Mouse (Mus musculus) gastrocnemius, postnatal 25 days (tissue): Measurements from ENCODE around the gene Hs1bp3. TPM values are rescaled to one million over a fixed set of nuclear protein-coding genes. Genes with fewer than 3 reads are reported as not detected.

Experiments used
- total RNA-seq, 2 experiments: library from RNA; stranded (reverse); gene quantifications; 1 replicate in 1 of 2; 2 replicates in 1 of 2; pipeline ENCODE4 v1.2.3; 2021

Gene Hs1bp3
- total RNA-seq, 2 experiments from 2014 or later: 5.3 to 6.4 TPM

Other genes starting within 250 kb of the Hs1bp3 start
- 10 to 100 TPM in 1 of 2 experiments, 1 to 10 TPM in 1; 8.7 to 12.4 TPM for gene Ldah, start 105.3 kb upstream of the Hs1bp3 start, total RNA-seq
- gene Gdf7, start 11.5 kb upstream of the Hs1bp3 start, total RNA-seq: not detected
- 10 to 100 TPM; 42.1 to 43.0 TPM for gene Rhob, start 186.6 kb downstream of the Hs1bp3 start, total RNA-seq